Mouse (Mus musculus): ENCODE results near the gene Mblac2. TPM values are rescaled to one million over a fixed set of nuclear protein-coding genes. Genes with fewer than 3 reads are reported as not detected.
A peak's percentile ranks its signal among the peaks of the same experiment; 100 is the strongest.

Mblac2 gene
- polyA plus RNA-seq, 1 experiment, result 20.7 TPM

GRCm38 (mm10) chr13:81761566-81762186, 50.5 kb downstream of the Mblac2 start:
- Histone ChIP-seq H3K4me3 (ENCODE audit: insufficient read depth, low read depth, low read length) (no peak overlapping the region), H3K27ac (replicated peaks; ENCODE audit: low read depth, low read length) (no peak overlapping the region), H3K4me1 (ENCODE audit: control insufficient read depth, insufficient read depth, insufficient read length, low read length) (no peaks in the 10 kb centered on the region; the same call in 1 of the 2 replicates)

DNA sequence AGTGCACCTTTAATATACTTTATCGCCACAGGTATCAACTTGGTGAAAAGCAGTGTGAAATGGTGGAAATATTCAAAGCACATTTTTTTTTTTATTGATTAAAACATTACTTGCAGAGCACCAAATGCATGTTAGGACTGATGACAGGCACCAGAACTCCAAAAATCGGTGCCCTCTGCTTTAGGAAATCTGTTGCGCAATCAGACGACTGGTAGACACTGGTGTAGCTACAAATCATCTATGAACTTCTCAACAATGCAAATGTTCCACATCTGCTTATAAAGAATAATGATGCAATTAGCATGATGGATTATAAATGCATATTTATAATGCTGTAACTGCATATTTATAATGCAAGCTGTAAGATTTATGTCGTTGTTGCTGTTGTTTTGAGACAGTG, 53.0 kb downstream of the Mblac2 start:
- Histone ChIP-seq H3K4me3 (ENCODE audit: insufficient read depth, low read depth, low read length) (no peak overlapping the region), H3K4me1 (ENCODE audit: control insufficient read depth, insufficient read depth, insufficient read length, low read length) (no peaks in the 10 kb centered on the region), H3K27ac (replicated peaks; ENCODE audit: low read depth, low read length) (no peak overlapping the region)

DNA sequence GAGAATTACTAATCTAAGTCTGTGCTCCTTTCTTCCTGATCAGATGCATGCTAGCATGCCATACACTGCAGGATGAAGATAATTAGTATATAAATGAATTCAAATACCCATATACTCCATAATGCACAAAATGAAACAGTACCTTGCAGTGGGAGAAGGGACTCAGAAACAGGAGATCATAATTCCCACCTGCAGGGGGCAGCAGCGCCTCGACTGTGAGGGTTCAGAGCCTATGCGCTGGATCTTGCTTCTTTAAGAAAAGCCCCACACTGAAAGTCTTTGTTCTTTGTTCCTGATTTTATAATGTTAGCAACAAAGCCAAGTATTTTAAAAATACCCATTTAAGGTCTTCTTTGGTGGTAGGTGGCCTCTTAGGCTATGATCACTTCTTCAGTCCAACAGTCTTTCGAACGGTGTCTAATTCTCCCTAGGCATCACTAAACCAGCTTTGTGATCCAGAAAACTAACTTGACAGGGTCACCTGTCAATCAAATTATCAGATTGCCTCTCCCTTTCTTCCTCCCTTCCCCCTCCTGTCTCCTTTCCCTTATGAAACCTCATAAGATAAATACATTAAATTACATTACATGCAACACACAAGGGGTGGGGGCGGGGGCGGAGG, 56.0 kb downstream of the Mblac2 start:
- H3K4me1 ChIP-seq (ENCODE audit: control insufficient read depth, insufficient read depth, insufficient read length, low read length), result no peaks in the 10 kb centered on the region
- H3K27ac ChIP-seq (replicated peaks; ENCODE audit: low read depth, low read length), result no peak overlapping the region
- H3K4me3 ChIP-seq (ENCODE audit: insufficient read depth, low read depth, low read length), result no peak overlapping the region

DNA sequence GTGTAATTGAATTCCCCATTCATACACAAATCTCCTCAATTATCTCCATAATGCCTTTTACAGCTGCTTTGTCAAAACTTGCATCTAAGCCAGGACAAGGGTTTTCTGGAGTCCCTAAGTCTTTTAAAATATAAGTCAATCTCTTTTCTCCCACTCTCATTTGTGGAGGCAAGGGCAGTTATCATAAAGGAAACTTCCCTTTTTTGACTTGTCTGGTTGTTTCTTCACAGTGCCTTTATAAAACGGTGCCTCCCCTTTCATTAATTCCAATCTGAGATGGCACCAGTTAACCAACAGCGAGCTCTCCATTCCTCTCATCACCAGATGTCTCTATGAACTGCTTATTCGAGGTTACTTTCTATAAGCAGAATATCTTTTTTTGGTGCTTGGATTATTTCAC, 65.1 kb downstream of the Mblac2 start:
- H3K27ac ChIP-seq (replicated peaks; ENCODE audit: low read depth, low read length), result no peak overlapping the region
- H3K4me3 ChIP-seq (ENCODE audit: insufficient read depth, low read depth, low read length), result no peak overlapping the region
- no peaks in the 10 kb centered on the region for H3K4me1 ChIP-seq (ENCODE audit: control insufficient read depth, insufficient read depth, insufficient read length, low read length)

- no peak overlapping the region for H3K27ac ChIP-seq (replicated peaks; ENCODE audit: low read depth, low read length)
- peak overlapping the region; percentile 58 for H3K4me3 ChIP-seq (ENCODE audit: insufficient read depth, low read depth, low read length)
- H3K4me1 ChIP-seq (ENCODE audit: control insufficient read depth, insufficient read depth, insufficient read length, low read length), result no peaks in the 10 kb centered on the region
These were observed 71.3 kb downstream of the Mblac2 start for GRCm38 (mm10) chr13:81782475-81782874.

- peak within 1 kb of the TSS; percentile 81 for H3K27ac ChIP-seq (replicated peaks; ENCODE audit: low read depth, low read length)
- H3K4me1 ChIP-seq (ENCODE audit: control insufficient read depth, insufficient read depth, insufficient read length, low read length), result no peaks in the 10 kb centered on the region
- H3K4me3 ChIP-seq (ENCODE audit: insufficient read depth, low read depth, low read length), result peak within 1 kb of the TSS; percentile 75
These were observed 71.8 kb downstream of the Mblac2 start, which contains the start of gene Cetn3 for GRCm38 (mm10) chr13:81782971-81783404. Gene Cetn3, plus strand, starts transcription at chr13:81783077.

DNA sequence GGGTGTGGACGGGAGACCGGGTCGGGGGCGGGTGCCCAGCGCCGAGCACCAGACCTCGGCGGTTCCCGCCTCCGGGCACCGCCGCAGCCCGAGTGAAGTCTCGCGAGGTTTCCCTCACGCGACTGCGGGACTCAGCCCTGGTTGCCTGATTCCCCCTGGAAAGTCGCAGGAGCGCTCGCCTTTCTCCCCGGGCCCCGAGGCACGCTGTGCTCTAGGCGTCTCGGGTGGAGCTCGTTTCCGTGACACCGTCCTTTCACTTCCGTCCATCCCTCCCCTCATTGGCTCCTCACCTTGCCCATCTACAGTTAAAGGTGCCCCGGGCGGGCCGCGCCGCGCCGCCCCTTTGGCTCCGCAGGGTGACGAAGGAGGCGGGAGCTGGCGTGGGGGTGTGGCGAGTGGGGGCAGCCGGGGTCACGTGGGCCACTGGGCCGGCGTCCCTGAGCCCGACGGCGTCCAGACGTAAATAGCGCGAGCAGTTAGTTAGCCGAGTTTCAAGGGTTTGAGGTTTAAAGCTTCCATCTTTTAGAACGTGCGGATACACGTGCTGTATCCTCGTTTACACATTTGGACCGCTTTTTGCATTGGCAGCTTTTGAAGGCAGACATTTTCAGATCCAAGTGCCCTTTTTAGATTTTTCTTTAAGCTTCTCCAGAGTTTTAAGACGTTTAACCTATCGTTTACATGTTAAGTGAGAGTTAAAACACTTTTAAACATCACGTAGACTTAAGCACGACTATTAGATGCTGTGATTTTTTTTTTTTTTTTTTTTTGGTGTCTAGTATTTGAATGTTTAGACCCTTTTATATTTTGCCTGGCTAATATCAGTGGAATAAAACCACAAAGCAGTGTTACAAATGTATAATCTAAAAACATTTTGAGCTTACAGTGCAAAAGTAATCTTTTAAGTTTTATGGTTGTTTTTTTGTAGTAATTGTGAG, 72.5 kb downstream of the Mblac2 start:
- peak overlapping the region; percentile 75 for H3K4me3 ChIP-seq (ENCODE audit: insufficient read depth, low read depth, low read length)
- peak overlapping the region; percentile 81 for H3K27ac ChIP-seq (replicated peaks; ENCODE audit: low read depth, low read length)
- H3K4me1 ChIP-seq (ENCODE audit: control insufficient read depth, insufficient read depth, insufficient read length, low read length), result no peaks in the 10 kb centered on the region

DNA sequence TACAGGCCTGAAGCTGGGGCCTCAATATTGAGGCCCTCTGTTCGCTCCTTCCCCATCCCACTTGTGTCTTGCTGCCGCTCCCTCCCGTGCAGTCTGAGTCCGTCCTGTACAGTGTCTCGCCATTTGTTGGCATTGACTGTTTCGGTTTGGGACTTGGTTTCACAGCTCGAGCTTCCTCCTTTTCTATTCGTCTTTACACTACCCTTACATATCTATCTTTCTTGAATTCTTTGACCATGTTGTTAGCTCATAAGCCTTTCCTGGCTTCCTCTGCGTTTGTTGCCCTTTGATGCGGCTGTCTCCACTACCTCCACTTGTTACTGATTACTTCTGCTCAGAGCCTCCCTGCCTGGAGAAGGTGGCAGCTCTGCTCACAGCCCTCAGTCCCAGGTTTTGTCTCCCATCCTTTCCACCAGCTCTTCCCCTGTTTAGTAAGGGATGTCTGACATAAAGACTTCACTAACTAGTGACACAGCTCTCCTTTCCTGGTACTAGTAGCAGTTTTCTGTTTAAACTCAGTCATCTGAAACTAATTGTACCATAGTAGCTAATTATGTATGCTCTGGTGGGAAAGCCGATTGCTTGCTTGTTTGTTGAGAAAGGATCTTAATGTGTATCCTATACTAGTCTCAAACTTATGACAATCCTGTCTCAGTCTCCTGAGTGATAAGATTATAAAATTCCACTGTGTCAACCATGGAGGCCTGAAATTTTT, 74.8 kb downstream of the Mblac2 start:
- Histone ChIP-seq H3K4me1 (ENCODE audit: control insufficient read depth, insufficient read depth, insufficient read length, low read length) (no peaks in the 10 kb centered on the region), H3K27ac (replicated peaks; ENCODE audit: low read depth, low read length) (no peak overlapping the region), H3K4me3 (ENCODE audit: insufficient read depth, low read depth, low read length) (no peak overlapping the region)

DNA sequence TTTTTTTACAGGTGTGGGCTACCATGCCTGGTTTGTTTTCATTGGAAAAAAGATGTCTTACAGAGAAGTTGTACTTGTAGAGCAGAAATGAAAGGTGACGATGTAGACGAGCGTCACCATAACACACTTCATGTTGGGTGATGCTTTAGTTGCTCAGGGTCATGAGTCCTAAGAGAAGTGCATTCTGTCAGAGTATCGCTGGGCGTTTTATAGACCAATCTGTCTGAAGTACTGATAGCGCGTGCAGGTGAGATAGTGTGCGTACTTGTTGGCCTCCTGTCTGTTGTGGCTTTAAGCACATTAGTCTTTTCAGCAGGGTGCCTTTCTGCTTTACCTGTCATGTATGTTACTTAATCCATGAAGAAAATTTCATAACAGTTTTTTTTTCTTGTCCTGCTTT, 79.0 kb downstream of the Mblac2 start:
- Histone ChIP-seq H3K27ac (replicated peaks; ENCODE audit: low read depth, low read length) (no peak overlapping the region), H3K4me1 (ENCODE audit: control insufficient read depth, insufficient read depth, insufficient read length, low read length) (no peaks in the 10 kb centered on the region; the same call in 1 of the 2 replicates), H3K4me3 (ENCODE audit: insufficient read depth, low read depth, low read length) (no peak overlapping the region)

- Histone ChIP-seq H3K27ac (replicated peaks; ENCODE audit: low read depth, low read length) (no peak overlapping the region), H3K4me3 (ENCODE audit: insufficient read depth, low read depth, low read length) (no peak overlapping the region), H3K4me1 (ENCODE audit: control insufficient read depth, insufficient read depth, insufficient read length, low read length) (no peaks in the 10 kb centered on the region; the same call in 1 of the 2 replicates)
These were observed 80.7 kb downstream of the Mblac2 start for GRCm38 (mm10) chr13:81791861-81792260.

- Histone ChIP-seq H3K4me1 (ENCODE audit: control insufficient read depth, insufficient read depth, insufficient read length, low read length) (no peaks in the 10 kb centered on the region; the same call in 1 of the 2 replicates), H3K4me3 (ENCODE audit: insufficient read depth, low read depth, low read length) (no peak overlapping the region), H3K27ac (replicated peaks; ENCODE audit: low read depth, low read length) (no peak overlapping the region)
These were observed 82.7 kb downstream of the Mblac2 start for GRCm38 (mm10) chr13:81793850-81794249.

DNA sequence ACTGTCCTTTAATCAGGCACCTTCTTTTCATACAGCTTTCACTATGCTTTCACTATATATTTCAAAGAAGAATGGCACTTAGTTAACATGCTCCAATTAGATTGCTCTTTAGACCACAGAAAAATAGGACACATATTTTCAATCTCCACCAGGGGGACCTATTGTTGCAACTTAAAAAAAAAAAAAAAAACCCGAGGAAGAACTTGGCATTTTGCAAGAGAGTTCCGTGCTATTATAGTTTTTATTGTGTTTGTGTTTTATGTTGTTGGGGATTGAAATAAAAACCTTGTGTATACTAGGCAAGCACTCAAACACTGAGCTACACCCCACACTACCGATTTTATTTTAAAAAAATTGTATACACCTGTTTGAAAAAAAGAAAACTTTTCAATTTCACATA, 90.0 kb downstream of the Mblac2 start:
- Histone ChIP-seq H3K4me3 (ENCODE audit: insufficient read depth, low read depth, low read length) (no peak overlapping the region), H3K4me1 (ENCODE audit: control insufficient read depth, insufficient read depth, insufficient read length, low read length) (no peaks in the 10 kb centered on the region), H3K27ac (replicated peaks; ENCODE audit: low read depth, low read length) (no peak overlapping the region)
